Mouse (Mus musculus): ENCODE measurements around the gene Map6. TPM values are rescaled to one million over a fixed set of nuclear protein-coding genes. Genes with fewer than 3 reads are reported as not detected.

The Map6 gene
- 0.12 and 1.5 TPM in 2 replicates for polyA plus RNA-seq (2012; ENCODE audit: insufficient read depth, low replicate concordance)

GRCm38 (mm10) chr7:99267251-99267896, at the start of gene Map6:
Map6 (plus strand) TSS chr7:99267447.
- Histone ChIP-seq H3K4me3 (replicated peaks) (peak within 1 kb of the TSS; percentile 69), H3K36me3 (replicated peaks; ENCODE audit: low read length) (no peaks in the 10 kb centered on the region), H3K9me3 (no peaks in the 10 kb centered on the region), H3K27me3 (replicated peaks) (peaks cover 90% of the 10 kb centered on the region), H3K4me1 (peaks cover 24% of the 10 kb centered on the region)
- TF ChIP-seq FLI1 (IDR thresholded peaks at IDR 0.05; ENCODE audit: low read length) (no peak), GATA1 (IDR thresholded peaks at IDR 0.05; ENCODE audit: borderline replicate concordance, low read length) (no peak)

GRCm38 (mm10) chr7:99224225-99224624, 43.0 kb upstream of the Map6 start:
- Histone ChIP-seq H3K27me3 (replicated peaks) (peaks cover 91% of the 10 kb centered on the region), H3K36me3 (replicated peaks; ENCODE audit: low read length) (no peaks in the 10 kb centered on the region), H3K9me3 (no peaks in the 10 kb centered on the region), H3K4me1 (no peaks in the 10 kb centered on the region), H3K4me3 (replicated peaks) (no peak overlapping the region)
- TF ChIP-seq GATA1 (IDR thresholded peaks at IDR 0.05; ENCODE audit: borderline replicate concordance, low read length), result no peak
- TF ChIP-seq FLI1 (IDR thresholded peaks at IDR 0.05; ENCODE audit: low read length), result no peak

- TF ChIP-seq GATA1 (IDR thresholded peaks at IDR 0.05; ENCODE audit: borderline replicate concordance, low read length) (no peak), FLI1 (IDR thresholded peaks at IDR 0.05; ENCODE audit: low read length) (no peak)
- H3K9me3 ChIP-seq, result no peaks in the 10 kb centered on the region
- H3K27me3 ChIP-seq (replicated peaks), result peaks cover 87% of the 10 kb centered on the region
- no peaks in the 10 kb centered on the region for H3K36me3 ChIP-seq (replicated peaks; ENCODE audit: low read length)
- H3K4me3 ChIP-seq (replicated peaks), result no peak overlapping the region
- H3K4me1 ChIP-seq, result no peaks in the 10 kb centered on the region
Measured at GRCm38 (mm10) chr7:99224648-99225190, 42.5 kb upstream of the Map6 start.

- H3K4me3 ChIP-seq (replicated peaks), result no peak overlapping the region
- H3K9me3 ChIP-seq, result no peaks in the 10 kb centered on the region
- no peak for TF ChIP-seq FLI1 (IDR thresholded peaks at IDR 0.05; ENCODE audit: low read length)
- TF ChIP-seq GATA1 (IDR thresholded peaks at IDR 0.05; ENCODE audit: borderline replicate concordance, low read length), result no peak
- H3K27me3 ChIP-seq (replicated peaks), result peaks cover 87% of the 10 kb centered on the region
- H3K36me3 ChIP-seq (replicated peaks; ENCODE audit: low read length), result no peaks in the 10 kb centered on the region
- no peaks in the 10 kb centered on the region for H3K4me1 ChIP-seq
Measured at GRCm38 (mm10) chr7:99225421-99225820, 41.8 kb upstream of the Map6 start.

GRCm38 (mm10) chr7:99226662-99227061, 40.6 kb upstream of the Map6 start:
- H3K36me3 ChIP-seq (replicated peaks; ENCODE audit: low read length), result no peaks in the 10 kb centered on the region
- peaks cover 82% of the 10 kb centered on the region for H3K27me3 ChIP-seq (replicated peaks)
- no peaks in the 10 kb centered on the region for H3K4me1 ChIP-seq
- no peaks in the 10 kb centered on the region for H3K9me3 ChIP-seq
- TF ChIP-seq GATA1 (IDR thresholded peaks at IDR 0.05; ENCODE audit: borderline replicate concordance, low read length), result no peak
- no peak for TF ChIP-seq FLI1 (IDR thresholded peaks at IDR 0.05; ENCODE audit: low read length)
- no peak overlapping the region for H3K4me3 ChIP-seq (replicated peaks)

GRCm38 (mm10) chr7:99227267-99227666, 40.0 kb upstream of the Map6 start:
- H3K4me3 ChIP-seq (replicated peaks), result no peak overlapping the region
- H3K9me3 ChIP-seq, result no peaks in the 10 kb centered on the region
- H3K36me3 ChIP-seq (replicated peaks; ENCODE audit: low read length), result no peaks in the 10 kb centered on the region
- peaks cover 82% of the 10 kb centered on the region for H3K27me3 ChIP-seq (replicated peaks)
- no peak for TF ChIP-seq GATA1 (IDR thresholded peaks at IDR 0.05; ENCODE audit: borderline replicate concordance, low read length)
- TF ChIP-seq FLI1 (IDR thresholded peaks at IDR 0.05; ENCODE audit: low read length), result no peak
- H3K4me1 ChIP-seq, result no peaks in the 10 kb centered on the region

- H3K27me3 ChIP-seq (replicated peaks), result peaks cover 78% of the 10 kb centered on the region
- H3K9me3 ChIP-seq, result no peaks in the 10 kb centered on the region
- H3K4me3 ChIP-seq (replicated peaks), result no peak overlapping the region
- H3K4me1 ChIP-seq, result no peaks in the 10 kb centered on the region
- TF ChIP-seq FLI1 (IDR thresholded peaks at IDR 0.05; ENCODE audit: low read length) (no peak), GATA1 (IDR thresholded peaks at IDR 0.05; ENCODE audit: borderline replicate concordance, low read length) (no peak)
- no peaks in the 10 kb centered on the region for H3K36me3 ChIP-seq (replicated peaks; ENCODE audit: low read length)
Measured at GRCm38 (mm10) chr7:99228825-99229224, 38.4 kb upstream of the Map6 start.

GRCm38 (mm10) chr7:99229411-99229810, 37.8 kb upstream of the Map6 start:
- TF ChIP-seq GATA1 (IDR thresholded peaks at IDR 0.05; ENCODE audit: borderline replicate concordance, low read length) (no peak), FLI1 (IDR thresholded peaks at IDR 0.05; ENCODE audit: low read length) (no peak)
- Histone ChIP-seq H3K27me3 (replicated peaks) (peaks cover 76% of the 10 kb centered on the region), H3K9me3 (no peaks in the 10 kb centered on the region)

GRCm38 (mm10) chr7:99230061-99230747, 37.0 kb upstream of the Map6 start:
- no peak overlapping the region for H3K4me3 ChIP-seq (replicated peaks)
- TF ChIP-seq GATA1 (IDR thresholded peaks at IDR 0.05; ENCODE audit: borderline replicate concordance, low read length), result no peak
- no peak for TF ChIP-seq FLI1 (IDR thresholded peaks at IDR 0.05; ENCODE audit: low read length)
- H3K27me3 ChIP-seq (replicated peaks), result peaks cover 72% of the 10 kb centered on the region
- H3K36me3 ChIP-seq (replicated peaks; ENCODE audit: low read length), result no peaks in the 10 kb centered on the region
- H3K9me3 ChIP-seq, result no peaks in the 10 kb centered on the region
- no peaks in the 10 kb centered on the region for H3K4me1 ChIP-seq

More at GRCm38 (mm10) chr7:99229411-99229810, 37.8 kb upstream of the Map6 start:
- Histone ChIP-seq H3K4me3 (replicated peaks) (no peak overlapping the region), H3K36me3 (replicated peaks; ENCODE audit: low read length) (no peaks in the 10 kb centered on the region), H3K4me1 (no peaks in the 10 kb centered on the region)

- no peaks in the 10 kb centered on the region; the same call in 1 of the 2 replicates for H3K4me1 ChIP-seq
- H3K27me3 ChIP-seq (replicated peaks), result peaks cover 69% of the 10 kb centered on the region
- TF ChIP-seq FLI1 (IDR thresholded peaks at IDR 0.05; ENCODE audit: low read length) (no peak), GATA1 (IDR thresholded peaks at IDR 0.05; ENCODE audit: borderline replicate concordance, low read length) (no peak)
- no peaks in the 10 kb centered on the region for H3K36me3 ChIP-seq (replicated peaks; ENCODE audit: low read length)
- H3K4me3 ChIP-seq (replicated peaks), result no peak overlapping the region
- H3K9me3 ChIP-seq, result no peaks in the 10 kb centered on the region
Measured at GRCm38 (mm10) chr7:99232571-99232970, 34.7 kb upstream of the Map6 start.

Data from megakaryocyte, embryonic 14.5 days (primary cell).